Mouse (Mus musculus): Measurements from ENCODE around the gene Smndc1.
A peak's percentile ranks its signal among the peaks of the same experiment; 100 is the strongest.

Gene Smndc1

DNA sequence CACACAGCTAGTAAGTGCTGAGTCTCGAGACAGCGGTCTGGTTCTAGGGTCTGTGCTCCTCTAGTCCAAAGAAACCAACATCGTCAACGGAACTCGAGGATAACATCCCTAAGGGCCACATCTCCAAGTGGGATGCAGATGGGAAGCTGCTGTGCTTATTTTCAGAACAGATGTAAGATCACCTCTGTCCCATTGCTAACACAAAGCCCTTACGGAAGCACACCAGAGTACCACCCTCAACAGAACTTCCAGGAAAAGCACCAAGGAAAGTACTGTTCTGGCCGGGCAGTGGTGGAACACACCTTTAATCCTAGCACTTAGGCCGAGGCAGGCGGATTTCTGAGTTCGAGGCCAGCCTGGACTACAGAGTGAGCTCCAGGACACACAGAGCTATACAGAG is 12.0 kb downstream of the Smndc1 start:
- no peak for DNase-seq

- no peak for DNase-seq
These were observed 12.7 kb downstream of the Smndc1 start for GRCm38 (mm10) chr19:53377652-53378051.

GRCm38 (mm10) chr19:53375816-53376215 is 14.6 kb downstream of the Smndc1 start:
- no peak for DNase-seq

- DNase-seq = no peak
These were observed 15.1 kb downstream of the Smndc1 start for GRCm38 (mm10) chr19:53375299-53375698.

DNA sequence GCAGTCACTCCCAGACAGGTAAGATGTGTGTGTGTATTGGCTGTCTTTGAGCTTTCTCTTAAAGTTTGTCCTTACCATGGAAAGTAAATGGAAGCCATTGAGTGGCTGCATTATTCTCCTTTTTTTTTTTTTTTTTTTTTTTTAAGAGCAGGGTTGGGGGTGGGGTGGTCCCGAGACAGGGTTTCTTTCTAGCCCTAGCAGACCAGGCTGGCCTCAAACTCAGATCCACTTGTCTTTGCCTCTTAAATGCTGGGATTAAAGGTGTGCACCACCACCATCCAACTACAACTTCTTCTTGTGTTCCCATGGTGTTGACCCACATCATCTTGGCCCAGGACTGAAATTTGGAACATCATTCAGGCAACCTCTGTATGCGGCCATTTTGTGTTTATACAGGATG is 16.8 kb downstream of the Smndc1 start:
- DNase-seq = no peak

- DNase-seq = no peak
These were observed 18.7 kb downstream of the Smndc1 start, which contains the start of gene Gm10197 for GRCm38 (mm10) chr19:53371666-53372065. TSS of gene Gm10197 (minus strand) at chr19:53371766.

- peak; percentile 24 to 33 for DNase-seq
These were observed 20.1 kb downstream of the Smndc1 start for GRCm38 (mm10) chr19:53370233-53370632.

- DNase-seq = peak; percentile 88 to 94
These were observed 20.8 kb downstream of the Smndc1 start for GRCm38 (mm10) chr19:53369469-53370043.

DNA sequence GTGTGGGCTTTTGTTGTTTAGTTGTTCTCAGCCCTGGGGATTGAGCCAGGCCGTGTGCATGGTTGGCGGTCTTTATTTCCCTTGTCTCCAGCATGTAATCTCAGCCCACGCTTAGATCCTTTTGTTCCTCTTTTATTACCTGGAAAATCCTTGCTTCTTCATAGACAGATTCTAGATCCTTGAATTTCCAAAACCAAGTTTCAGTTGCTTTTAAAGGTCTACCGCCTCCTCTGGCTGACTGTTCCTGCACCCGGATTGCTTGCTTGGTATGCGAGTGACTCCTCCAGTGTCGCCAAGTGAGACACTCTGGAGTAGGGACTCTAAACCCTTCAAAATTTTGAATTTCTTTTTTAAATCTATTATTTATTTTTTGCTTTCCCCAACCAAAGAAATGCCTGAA is 23.5 kb downstream of the Smndc1 start:
- peak; percentile 12 to 31 for DNase-seq

GRCm38 (mm10) chr19:53366057-53366775 is 24.2 kb downstream of the Smndc1 start:
- DNase-seq = peak; percentile 48 to 58

GRCm38 (mm10) chr19:53364963-53365362 is 25.4 kb downstream of the Smndc1 start:
- DNase-seq = peak; percentile 68 to 79

DNA sequence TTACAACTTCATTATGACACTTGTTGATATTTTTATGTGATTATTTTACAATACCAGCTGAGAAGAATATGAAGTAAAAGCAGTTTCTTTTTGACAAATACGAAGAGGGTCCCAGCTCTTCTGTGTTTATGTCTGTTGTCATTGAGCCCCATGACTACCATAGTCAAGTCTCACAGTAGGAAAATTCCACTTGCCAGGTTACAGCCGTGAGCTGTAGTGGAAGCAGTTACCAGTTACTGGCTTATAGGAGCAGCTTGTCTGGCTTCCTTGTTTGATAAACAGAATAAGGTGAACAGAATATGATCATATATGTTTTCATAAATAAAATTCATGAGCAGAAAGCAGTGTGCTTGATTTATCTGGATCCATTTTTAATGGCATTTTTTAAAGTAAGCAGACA is 25.8 kb downstream of the Smndc1 start:
- DNase-seq = peak in 1 of 2 experiments; percentile 11

DNA sequence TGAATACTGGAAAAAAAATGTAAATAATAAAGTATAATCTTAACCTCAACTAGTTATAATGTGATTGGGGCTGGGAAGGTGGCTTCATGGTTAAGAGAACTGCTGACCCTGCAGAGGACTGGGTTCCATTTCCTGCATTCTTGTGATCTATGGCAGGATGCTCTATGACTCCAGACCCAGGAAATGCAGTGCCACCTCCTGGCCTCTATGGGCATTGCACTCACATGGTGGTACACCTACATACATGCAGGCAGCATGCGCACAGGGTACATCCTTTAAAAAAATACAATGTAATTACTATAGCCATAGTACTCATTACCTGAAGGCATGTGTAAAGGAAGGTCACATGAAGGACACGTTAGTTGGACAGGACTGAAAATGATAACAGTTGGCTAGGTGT is 27.4 kb downstream of the Smndc1 start:
- peak in 1 of 2 experiments; percentile 73 for DNase-seq

GRCm38 (mm10) chr19:53360265-53360958 is 30.0 kb downstream of the Smndc1 start:
- DNase-seq = peak; percentile 66 to 69

DNA sequence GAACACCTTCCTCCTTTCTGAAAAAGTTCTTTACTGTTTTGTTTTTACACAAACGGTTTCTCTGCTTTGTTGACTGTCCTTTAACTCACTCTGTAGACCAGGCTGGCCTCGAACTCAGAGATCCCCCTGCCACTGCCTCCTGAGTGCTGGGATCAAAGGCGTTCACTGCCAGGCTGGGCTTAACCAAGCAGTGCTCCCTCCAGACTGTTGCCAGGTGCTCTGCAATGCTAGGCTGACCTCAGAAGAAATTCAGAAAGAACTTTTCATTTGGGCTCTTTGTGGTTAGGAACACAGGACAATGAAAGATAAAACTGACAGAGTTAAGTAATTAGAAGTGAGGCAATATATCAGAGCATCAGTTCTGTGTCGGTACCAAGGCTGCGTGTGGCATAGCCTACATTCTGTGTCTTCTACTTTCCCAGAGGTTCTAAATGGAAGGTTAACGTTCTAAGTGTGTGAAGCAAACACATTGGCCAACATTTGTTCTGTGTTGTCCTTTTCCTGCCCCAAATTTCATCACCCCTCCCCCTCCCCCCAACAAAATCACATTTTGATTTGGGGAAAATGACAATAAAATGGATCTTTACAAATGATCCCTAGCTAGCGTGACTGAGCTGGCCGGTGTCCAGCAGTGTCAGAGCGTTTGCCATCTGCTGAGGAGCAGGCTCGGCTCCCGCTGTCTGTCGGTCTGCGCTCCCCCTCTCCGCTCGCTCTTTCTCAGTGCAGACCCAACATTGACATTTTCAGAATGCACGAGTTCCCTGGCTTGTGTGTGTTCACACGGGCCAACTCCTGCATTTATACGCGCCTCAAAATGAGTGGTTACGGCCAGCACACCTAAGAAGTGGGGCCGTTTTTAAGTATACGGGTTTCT is 31.0 kb downstream of the Smndc1 start:
- peak; percentile 90 to 94 for DNase-seq

DNA sequence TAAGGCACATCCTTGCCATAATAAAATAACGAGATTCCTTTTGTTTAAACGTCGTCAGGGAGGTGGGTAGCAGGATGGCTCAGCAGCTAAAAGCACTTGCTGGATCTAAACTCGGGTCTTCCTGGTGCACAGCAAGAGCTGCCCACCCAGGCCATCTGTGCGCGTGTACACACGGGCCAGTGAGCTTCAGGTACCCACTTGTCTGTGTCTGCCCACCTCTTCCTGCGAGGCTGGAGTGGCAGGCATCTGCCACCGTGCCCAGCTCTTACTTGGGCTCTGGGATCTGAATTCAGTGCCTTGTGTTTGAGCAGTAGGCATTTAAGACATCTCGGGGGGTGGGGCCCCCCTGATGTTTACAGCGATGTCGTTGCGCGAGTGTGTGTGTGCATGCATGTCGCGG is 35.3 kb downstream of the Smndc1 start:
- DNase-seq = peak; percentile 63 to 69

GRCm38 (mm10) chr19:53354271-53355000 is 35.9 kb downstream of the Smndc1 start:
- DNase-seq = no peak

DNA sequence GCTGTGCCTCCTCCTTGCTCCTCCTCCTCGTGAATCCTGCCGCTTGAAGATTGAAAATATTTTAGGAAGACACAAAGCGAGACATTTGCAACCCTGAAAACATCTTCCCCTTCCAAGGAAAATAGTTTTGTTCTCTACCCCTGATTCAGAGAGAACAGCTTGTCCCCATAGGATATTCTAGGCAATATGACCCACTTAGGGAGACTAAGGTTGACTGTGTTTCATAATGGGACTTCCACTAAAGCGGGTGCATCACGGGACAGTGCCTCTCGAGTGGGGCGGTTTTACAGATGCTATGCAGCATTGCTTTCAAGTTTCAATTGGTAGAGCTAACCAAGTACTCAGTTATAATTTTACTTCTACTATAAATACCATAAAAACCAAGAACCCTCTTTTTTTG is 36.5 kb downstream of the Smndc1 start:
- no peak for DNase-seq

DNA sequence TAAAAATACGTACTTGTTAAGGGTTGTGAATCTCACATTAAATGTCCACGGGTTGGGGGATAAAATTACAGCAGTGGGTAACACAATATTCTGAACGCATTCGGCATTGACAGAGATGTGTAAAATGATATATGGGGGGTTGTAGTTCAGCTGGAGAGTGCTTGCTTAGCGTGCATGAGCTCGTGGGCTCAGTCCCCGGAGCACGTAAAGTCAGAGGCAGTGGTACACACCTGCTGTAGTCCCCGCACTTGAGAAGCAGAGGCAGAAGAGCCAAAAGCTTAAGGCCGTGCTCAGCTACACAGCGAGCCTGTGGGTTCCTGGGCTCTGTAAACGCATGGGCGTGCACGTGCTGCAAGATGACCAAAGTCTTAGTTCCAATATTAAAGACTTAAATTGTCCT is 44.6 kb downstream of the Smndc1 start:
- DNase-seq = no peak

DNA sequence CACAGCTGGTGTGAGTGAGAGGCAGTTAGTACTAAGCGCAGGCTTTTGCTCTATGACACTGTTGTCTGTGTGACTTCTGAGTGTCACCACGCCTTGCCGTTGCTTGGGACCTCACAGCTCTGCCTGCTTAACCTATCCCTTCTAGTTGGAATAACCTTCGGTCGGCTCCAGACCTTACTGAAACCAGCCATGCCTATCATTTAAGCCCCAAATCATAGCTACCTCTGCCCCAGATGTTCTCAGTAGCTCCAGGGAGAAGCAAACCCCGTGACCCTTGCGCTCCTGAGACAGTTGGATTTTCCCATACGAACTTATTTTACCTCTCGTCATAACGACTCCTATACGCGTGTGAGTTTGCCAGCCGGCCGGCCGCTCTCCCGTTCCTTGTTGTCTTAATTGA is 46.3 kb downstream of the Smndc1 start:
- no peak for DNase-seq

GRCm38 (mm10) chr19:53343174-53343881 is 47.0 kb downstream of the Smndc1 start:
- peak in 1 of 2 experiments; percentile 55 for DNase-seq
